Mouse (Mus musculus) G1E (cell line): ENCODE measurements around the gene 2810006K23Rik. TPM values are rescaled to one million over a fixed set of nuclear protein-coding genes. Genes with fewer than 3 reads are reported as not detected.
A peak's percentile ranks its signal among the peaks of the same experiment; 100 is the strongest.

Experiments
- ATAC-seq: 2 replicates; pipeline ENCODE4 v1.8.0; 2016; ENCODE audit warnings: mild to moderate bottlenecking; ENCODE audit not compliant: insufficient number of reproducible peaks, poor library complexity, low FRiP score, severe bottlenecking; ENCODE audit errors: extremely low read depth
- DNase-seq: peaks from one replicate; pipeline ENCODE4 v3.0.0; 2012; ENCODE audit warnings: low spot score
- H3K27me3 ChIP-seq: 2 replicates; pipeline ENCODE4 v1.6.1; 2012; ENCODE audit warnings: mild to moderate bottlenecking, low read length, inconsistent platforms; ENCODE audit not compliant: insufficient read depth
- H3K36me3 ChIP-seq: replicated peaks from 2 replicates; pipeline ENCODE3; 2012; ENCODE audit warnings: mild to moderate bottlenecking, inconsistent platforms
- H3K4me1 ChIP-seq: 2 replicates; pipeline ENCODE4 v1.6.1; 2012; ENCODE audit warnings: low read depth, low read length, inconsistent platforms, mixed read lengths; ENCODE audit not compliant: insufficient read depth
- H3K4me3 ChIP-seq: 2 replicates; pipeline ENCODE4 v1.5.1; 2012; ENCODE audit warnings: low read depth, mild to moderate bottlenecking, inconsistent platforms, low read length, moderate library complexity, mixed read lengths
- H3K9me3 ChIP-seq: replicated peaks from 2 replicates; pipeline ENCODE4 v1.6.1; 2012; ENCODE audit warnings: inconsistent platforms
- CTCF ChIP-seq: IDR thresholded peaks from 2 replicates; pipeline ENCODE4 v1.5.1; 2012; ENCODE audit warnings: low read depth, low read length, inconsistent platforms, mixed read lengths
- GATA1 ChIP-seq: IDR thresholded peaks from 2 replicates; pipeline ENCODE4 v1.6.1; 2012; ENCODE audit warnings: borderline replicate concordance, low read length, inconsistent platforms, mixed read lengths
- GATA2 ChIP-seq: IDR thresholded peaks from 2 replicates; pipeline ENCODE4 v1.6.1; 2012; ENCODE audit warnings: low read depth, low read length, inconsistent platforms, borderline replicate concordance
- POLR2AphosphoS5 ChIP-seq: IDR thresholded peaks from 2 replicates; pipeline ENCODE4 v1.6.1; 2012; ENCODE audit warnings: low read depth, low read length, inconsistent platforms; ENCODE audit not compliant: insufficient replicate concordance
- TAL1 ChIP-seq: conservative IDR thresholded peaks from 2 replicates; pipeline ENCODE4 v1.6.1; 2012; ENCODE audit warnings: low read depth, low read length, inconsistent platforms, mixed read lengths
- polyA plus RNA-seq: library from polyadenylated mRNA; stranded (reverse); fragments of >175 nt; gene quantifications from 2 replicates; pipeline ENCODE4 v1.2.3, GENCODE M21; 2012
- total RNA-seq, 2 experiments: library from RNA; stranded (forward) in 1 of 2; stranded (reverse) in 1 of 2; fragments of 200-1000 nt in 1 of 2; fragments of >200 nt in 1 of 2; fragmentation: Nextera tagmentation in 1 of 2; gene quantifications; 2 replicates each; pipeline ENCODE4 v1.2.3; 2014 to 2017

The 2810006K23Rik gene
- total and polyA plus RNA-seq, 3 experiments, result 7.7 to 29.5 (median 19.8) TPM

- ATAC-seq (no peak), DNase-seq (no peak)
- Histone ChIP-seq H3K9me3 (no peaks in the 10 kb centered on the region), H3K27me3 (no peaks in the 10 kb centered on the region), H3K4me1 (peaks cover 55% of the 10 kb centered on the region), H3K36me3 (peaks cover 48% of the 10 kb centered on the region), H3K4me3 (peak overlapping the region; percentile 82; the same call in 1 of the 2 replicates)
- TF ChIP-seq GATA2 (no peak), CTCF (no peak), GATA1 (no peak), POLR2AphosphoS5 (no peak), TAL1 (no peak)
Observed at GRCm38 (mm10) chr5:124351604-124352003, 23.7 kb downstream of the 2810006K23Rik start.

- H3K4me3 ChIP-seq, result peak overlapping the region; percentile 82
- no peaks in the 10 kb centered on the region for H3K9me3 ChIP-seq
- DNase-seq (peak; percentile 81), ATAC-seq (peak; percentile 60)
- peaks cover 51% of the 10 kb centered on the region for H3K4me1 ChIP-seq
- H3K36me3 ChIP-seq, result peaks cover 43% of the 10 kb centered on the region
- no peak for TF ChIP-seq POLR2AphosphoS5
- TF ChIP-seq CTCF, result no peak
- no peak for TF ChIP-seq TAL1
- no peak for TF ChIP-seq GATA1
- TF ChIP-seq GATA2, result no peak
- no peaks in the 10 kb centered on the region for H3K27me3 ChIP-seq
Observed at GRCm38 (mm10) chr5:124352141-124352920, 24.4 kb downstream of the 2810006K23Rik start.

- Histone ChIP-seq H3K4me3 (peak overlapping the region; percentile 82), H3K36me3 (peaks cover 40% of the 10 kb centered on the region), H3K27me3 (no peaks in the 10 kb centered on the region), H3K4me1 (peaks cover 55% of the 10 kb centered on the region), H3K9me3 (no peaks in the 10 kb centered on the region)
- TF ChIP-seq TAL1 (no peak), CTCF (no peak), GATA1 (no peak), POLR2AphosphoS5 (no peak), GATA2 (no peak)
- ATAC-seq (no peak), DNase-seq (peak; percentile 35)
Observed at GRCm38 (mm10) chr5:124353011-124353725, 25.3 kb downstream of the 2810006K23Rik start.

- Histone ChIP-seq H3K4me1 (peaks cover 53% of the 10 kb centered on the region), H3K9me3 (no peaks in the 10 kb centered on the region), H3K36me3 (peaks cover 32% of the 10 kb centered on the region), H3K27me3 (no peaks in the 10 kb centered on the region), H3K4me3 (peak overlapping the region; percentile 82)
- DNase-seq, result peak; percentile 62
- TF ChIP-seq CTCF (no peak), GATA2 (no peak), POLR2AphosphoS5 (no peak)
- ATAC-seq, result no peak
Observed at GRCm38 (mm10) chr5:124353726-124354547, 26.0 kb downstream of the 2810006K23Rik start.

- H3K4me1 ChIP-seq, result peaks cover 46% of the 10 kb centered on the region
- DNase-seq, result peak; percentile 22
- peak overlapping the region; percentile 71 for H3K4me3 ChIP-seq
- TF ChIP-seq TAL1 (no peak), GATA2 (no peak), CTCF (no peak), GATA1 (no peak), POLR2AphosphoS5 (no peak)
- H3K27me3 ChIP-seq, result no peaks in the 10 kb centered on the region
- ATAC-seq, result no peak
- H3K9me3 ChIP-seq, result no peaks in the 10 kb centered on the region
- H3K36me3 ChIP-seq, result peaks cover 24% of the 10 kb centered on the region
Observed at GRCm38 (mm10) chr5:124354574-124355424, 26.9 kb downstream of the 2810006K23Rik start.
